Mouse (Mus musculus) heart, embryonic 16.5 days (tissue): Measurements from ENCODE around the gene Asic1. TPM values are rescaled to one million over a fixed set of nuclear protein-coding genes. Genes with fewer than 3 reads are reported as not detected.

Source experiments
- ATAC-seq: fragments of 200-750 bp; cut with Nextera tagmentation; replicated peaks from 2 replicates; pipeline ENCODE4 v1.8.0; 2017; ENCODE audit warnings: moderate number of reproducible peaks; ENCODE audit not compliant: insufficient read depth, low FRiP score; ENCODE audit errors: extremely low read depth
- H3K27ac ChIP-seq: fragments of 300-500 bp; sonication (generic); 2 replicates; pipeline ENCODE4 v1.5.1; 2014; ENCODE audit warnings: mild to moderate bottlenecking, low read length, control low read depth, moderate library complexity
- H3K27me3 ChIP-seq: fragments of 300-500 bp; sonication (generic); 2 replicates; pipeline ENCODE4 v1.6.1; 2014; ENCODE audit warnings: low read length, mixed read lengths; ENCODE audit not compliant: control insufficient read depth, insufficient read depth
- H3K36me3 ChIP-seq: fragments of 300-500 bp; sonication (generic); 2 replicates; pipeline ENCODE4 v1.6.1; 2014; ENCODE audit not compliant: control insufficient read depth, insufficient read depth
- H3K4me1 ChIP-seq: fragments of 300-500 bp; sonication (generic); 2 replicates; pipeline ENCODE4 v1.6.1; 2014; ENCODE audit warnings: low read length, mixed read lengths; ENCODE audit not compliant: control insufficient read depth, insufficient read depth
- H3K4me2 ChIP-seq: fragments of 300-500 bp; sonication (generic); 2 replicates; pipeline ENCODE4 v1.6.1; 2014; ENCODE audit warnings: low read depth, mild to moderate bottlenecking, control low read depth, low read length
- H3K4me3 ChIP-seq: fragments of 300-500 bp; sonication (generic); 2 replicates; pipeline ENCODE4 v1.5.1; 2014; ENCODE audit warnings: mild to moderate bottlenecking, control low read depth, low read length
- H3K9ac ChIP-seq: fragments of 300-500 bp; sonication (generic); 2 replicates; pipeline ENCODE4 v1.6.1; 2014; ENCODE audit warnings: low read length, control low read depth
- H3K9me3 ChIP-seq: fragments of 300-500 bp; sonication (generic); replicated peaks from 2 replicates; pipeline ENCODE4 v1.6.1; 2016; ENCODE audit warnings: low read length; ENCODE audit not compliant: control insufficient read depth
- WGBS: fragments of 180-500 bp; shearing (Covaris S2); extraction: QIAGEN DNeasy Blood & Tissue Kit; methylation state at CpG from one replicate; pipeline ENCODE4 v1.1.7; 2014; 5-methylcytosine and 5-hydroxymethylcytosine counted together
- polyA plus RNA-seq: library from polyadenylated mRNA; unstranded; fragments of >200 nt; fragmentation: Nextera tagmentation; extraction: Ambion mirVana; gene quantifications from 2 replicates; pipeline ENCODE4 v1.2.1, GENCODE M21; 2015

Gene Asic1
- polyA plus RNA-seq, 1 experiment from 2014 or later, result 1.6 TPM

DNA sequence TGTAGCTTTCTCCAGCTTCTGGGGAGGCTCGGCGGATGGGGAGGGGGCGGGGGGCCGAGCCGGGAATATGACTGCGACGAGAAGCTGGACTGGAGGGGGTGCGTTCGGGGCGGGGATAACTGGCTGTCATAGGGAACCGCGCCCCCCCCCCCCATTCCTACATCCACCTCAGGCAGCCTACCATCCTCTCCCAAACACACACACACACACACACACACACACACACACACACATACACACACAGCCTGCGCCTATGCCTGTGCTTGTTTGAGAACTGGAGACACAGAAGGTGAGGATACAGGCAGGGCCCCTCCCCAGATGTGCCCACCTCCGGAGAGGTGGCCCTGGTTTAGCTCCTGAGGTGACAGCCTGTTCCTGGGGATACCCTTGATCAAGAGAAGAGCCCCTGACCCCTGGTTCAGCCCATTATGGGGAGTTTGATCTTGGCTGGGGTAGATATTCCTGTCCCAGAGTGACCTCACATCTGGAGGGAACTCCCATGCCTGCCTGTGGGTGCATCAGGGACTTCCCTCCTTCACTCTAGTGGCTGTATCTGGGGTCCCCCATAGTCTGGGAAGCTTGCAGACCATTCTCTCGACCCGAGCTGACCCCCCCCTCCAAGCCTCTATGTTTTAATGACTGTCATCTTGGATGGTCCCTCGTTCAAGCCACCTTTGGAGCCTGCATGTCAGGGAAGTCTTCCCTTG lies 949 bp downstream of the Asic1 start:
- H3K9me3 ChIP-seq, result no peaks in the 10 kb centered on the region
- no peak overlapping the region for H3K27ac ChIP-seq
- H3K4me1 ChIP-seq, result no peaks in the 10 kb centered on the region
- no peak for ATAC-seq
- H3K4me3 ChIP-seq, result peak overlapping the region; percentile 64
- peaks cover 63% of the 10 kb centered on the region for H3K27me3 ChIP-seq
- 9% methylated on average over 11 of the region's 17 CpGs for WGBS
- H3K4me2 ChIP-seq, result peak overlapping the region; percentile 98
- H3K9ac ChIP-seq, result peak overlapping the region; percentile 74
- H3K36me3 ChIP-seq, result no peaks in the 10 kb centered on the region

DNA sequence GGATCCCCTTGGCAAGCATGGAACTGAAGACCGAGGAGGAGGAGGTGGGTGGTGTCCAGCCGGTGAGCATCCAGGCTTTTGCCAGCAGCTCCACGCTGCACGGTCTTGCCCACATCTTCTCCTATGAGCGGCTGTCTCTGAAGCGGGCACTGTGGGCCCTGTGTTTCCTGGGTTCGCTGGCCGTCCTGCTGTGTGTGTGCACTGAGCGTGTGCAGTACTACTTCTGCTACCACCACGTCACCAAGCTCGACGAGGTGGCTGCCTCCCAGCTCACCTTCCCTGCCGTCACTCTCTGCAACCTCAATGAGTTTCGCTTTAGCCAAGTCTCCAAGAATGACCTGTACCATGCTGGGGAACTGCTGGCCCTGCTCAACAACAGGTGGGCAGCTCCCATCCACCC lies 1.6 kb downstream of the Asic1 start:
- Histone ChIP-seq H3K27me3 (peaks cover 58% of the 10 kb centered on the region), H3K4me2 (no peak overlapping the region), H3K4me1 (no peaks in the 10 kb centered on the region), H3K9ac (no peak overlapping the region), H3K36me3 (no peaks in the 10 kb centered on the region), H3K27ac (no peak overlapping the region), H3K4me3 (no peak overlapping the region), H3K9me3 (no peaks in the 10 kb centered on the region)
- 64% methylated on average over 14 of the region's 14 CpGs for WGBS
- ATAC-seq, result no peak

DNA sequence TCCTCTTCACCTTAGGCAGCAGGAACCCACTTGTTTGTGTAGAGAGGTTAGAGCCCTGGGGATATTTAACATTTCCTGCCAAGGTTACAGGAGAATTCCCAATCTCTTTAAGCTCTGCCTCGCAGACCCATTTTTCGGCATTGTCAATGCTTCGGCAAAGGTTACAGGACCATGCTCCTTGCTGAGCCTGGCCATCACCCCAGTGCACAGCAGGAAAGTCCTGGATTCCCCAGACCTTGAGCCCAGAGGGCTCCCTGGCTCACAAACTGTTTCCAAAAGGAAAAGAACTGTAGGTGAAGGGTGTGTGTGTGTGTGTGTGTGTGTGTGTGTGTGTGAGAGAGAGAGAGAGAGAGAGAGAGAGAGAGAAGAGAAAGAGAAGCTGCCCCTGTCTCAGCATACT lies 4.7 kb downstream of the Asic1 start:
- Histone ChIP-seq H3K4me1 (no peaks in the 10 kb centered on the region; the same call in 1 of the 2 replicates), H3K36me3 (no peaks in the 10 kb centered on the region), H3K4me3 (no peak overlapping the region), H3K4me2 (no peak overlapping the region), H3K27me3 (peaks cover 45% of the 10 kb centered on the region), H3K9ac (no peak overlapping the region), H3K9me3 (no peaks in the 10 kb centered on the region), H3K27ac (no peak overlapping the region)
- ATAC-seq, result no peak
- 69% methylated on average over 3 of the region's 3 CpGs for WGBS

- Histone ChIP-seq H3K4me1 (no peaks in the 10 kb centered on the region; the same call in 1 of the 2 replicates), H3K9ac (no peak overlapping the region), H3K27ac (no peak overlapping the region), H3K9me3 (no peaks in the 10 kb centered on the region), H3K4me2 (no peak overlapping the region), H3K4me3 (no peak overlapping the region), H3K27me3 (peaks cover 28% of the 10 kb centered on the region), H3K36me3 (no peaks in the 10 kb centered on the region)
- no peak for ATAC-seq
- 40% methylated on average over 8 of the region's 8 CpGs for WGBS
Measured at GRCm38 (mm10) chr15:99677089-99677488, 6.9 kb downstream of the Asic1 start.

DNA sequence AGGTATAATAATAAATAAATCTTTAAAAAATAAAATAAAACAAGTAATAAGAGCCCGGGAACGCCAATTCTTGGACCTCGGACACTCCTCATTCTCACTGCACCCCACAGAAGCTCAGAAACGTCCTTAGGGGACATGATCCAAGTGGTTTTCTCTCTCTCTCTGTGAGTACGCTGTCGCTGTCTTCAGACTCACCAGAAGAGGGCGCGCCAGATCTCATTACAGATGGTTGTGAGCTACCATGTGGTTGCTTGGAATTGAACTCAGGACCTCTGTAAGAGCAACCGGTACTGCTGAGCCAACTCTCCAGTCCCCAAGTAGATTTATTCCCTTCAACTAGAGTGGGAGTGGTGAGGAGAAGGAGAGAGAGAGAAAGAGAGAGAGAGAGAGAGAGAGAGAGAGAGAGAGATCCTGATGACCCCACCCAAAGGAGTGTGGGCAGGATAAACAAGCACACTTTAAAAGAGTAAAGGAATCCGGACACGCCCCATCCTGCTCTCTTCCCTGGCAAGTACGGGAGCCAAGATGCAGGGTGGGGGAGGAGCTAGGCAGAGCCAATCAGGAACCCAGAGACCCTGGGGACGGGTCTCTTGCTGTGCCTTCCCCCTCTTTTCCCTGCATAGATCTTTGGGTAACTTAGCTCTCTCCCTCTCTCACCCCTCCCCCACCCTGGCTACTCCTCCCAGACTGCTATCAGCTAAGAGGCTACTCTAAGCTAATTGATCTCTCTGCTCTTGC lies 8.1 kb downstream of the Asic1 start:
- H3K27me3 ChIP-seq, result peaks cover 17% of the 10 kb centered on the region
- no peak overlapping the region for H3K4me3 ChIP-seq
- 14% methylated on average over 13 of the region's 13 CpGs for WGBS
- H3K9me3 ChIP-seq, result no peaks in the 10 kb centered on the region
- H3K27ac ChIP-seq, result no peak overlapping the region
- no peak overlapping the region for H3K9ac ChIP-seq
- H3K36me3 ChIP-seq, result no peaks in the 10 kb centered on the region
- no peak overlapping the region for H3K4me2 ChIP-seq
- ATAC-seq, result no peak
- H3K4me1 ChIP-seq, result no peaks in the 10 kb centered on the region; the same call in 1 of the 2 replicates

- Histone ChIP-seq H3K4me3 (no peak overlapping the region), H3K4me2 (no peak overlapping the region), H3K4me1 (no peaks in the 10 kb centered on the region; the same call in 1 of the 2 replicates), H3K9ac (no peak overlapping the region), H3K27ac (no peak overlapping the region), H3K36me3 (no peaks in the 10 kb centered on the region), H3K9me3 (no peaks in the 10 kb centered on the region), H3K27me3 (peaks cover 11% of the 10 kb centered on the region)
- ATAC-seq, result no peak
- WGBS, result 48% methylated on average over 7 of the region's 7 CpGs
Measured at GRCm38 (mm10) chr15:99679008-99679407, 8.8 kb downstream of the Asic1 start.

GRCm38 (mm10) chr15:99682880-99683279 lies 12.7 kb downstream of the Asic1 start:
- Histone ChIP-seq H3K9me3 (no peaks in the 10 kb centered on the region), H3K27ac (no peak overlapping the region), H3K4me2 (no peak overlapping the region), H3K36me3 (no peaks in the 10 kb centered on the region), H3K9ac (no peak overlapping the region), H3K4me3 (no peak overlapping the region), H3K4me1 (no peaks in the 10 kb centered on the region; the same call in 1 of the 2 replicates), H3K27me3 (peaks cover 3% of the 10 kb centered on the region; the same call in 1 of the 2 replicates)
- WGBS, result 90% methylated on average over 7 of the region's 7 CpGs
- ATAC-seq, result no peak

DNA sequence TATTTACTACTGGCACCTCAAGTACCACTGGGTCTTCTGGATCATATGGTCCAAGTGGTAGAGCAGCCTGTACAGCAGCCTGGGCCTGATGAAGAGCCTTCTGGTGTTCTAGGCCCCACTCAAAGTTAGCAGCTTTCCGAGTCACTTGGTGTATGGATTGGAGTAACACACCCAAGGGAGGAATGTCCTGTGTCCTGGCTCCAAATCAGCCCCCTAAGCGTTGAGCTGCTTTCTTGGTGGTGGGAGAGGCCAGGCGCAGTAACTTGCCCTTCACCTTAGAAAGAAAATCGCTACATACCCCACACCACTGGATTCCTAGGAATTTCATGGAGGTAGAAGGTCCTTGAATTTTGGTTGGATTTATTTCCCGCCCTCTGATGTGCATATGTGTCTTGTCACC lies 14.0 kb downstream of the Asic1 start:
- no peak for ATAC-seq
- H3K9me3 ChIP-seq, result no peaks in the 10 kb centered on the region
- H3K27ac ChIP-seq, result no peak overlapping the region
- no peak overlapping the region for H3K4me2 ChIP-seq
- no peak overlapping the region for H3K9ac ChIP-seq
- no peaks in the 10 kb centered on the region for H3K36me3 ChIP-seq
- whole genome bisulfite sequencing, result 90% methylated on average over 5 of the region's 5 CpGs
- peaks cover 3% of the 10 kb centered on the region; the same call in 1 of the 2 replicates for H3K27me3 ChIP-seq
- H3K4me1 ChIP-seq, result no peaks in the 10 kb centered on the region
- H3K4me3 ChIP-seq, result no peak overlapping the region

- 5% methylated on average over 4 of the region's 4 CpGs for WGBS
Measured at GRCm38 (mm10) chr15:99688712-99689111, 18.5 kb downstream of the Asic1 start.

More at GRCm38 (mm10) chr15:99688712-99689111, 18.5 kb downstream of the Asic1 start:
- no peak for ATAC-seq
- Histone ChIP-seq H3K27me3 (peaks cover 11% of the 10 kb centered on the region; the same call in 1 of the 2 replicates), H3K4me2 (no peak overlapping the region), H3K4me3 (no peak overlapping the region), H3K27ac (no peak overlapping the region), H3K9ac (no peak overlapping the region), H3K9me3 (no peaks in the 10 kb centered on the region), H3K4me1 (no peaks in the 10 kb centered on the region), H3K36me3 (no peaks in the 10 kb centered on the region)
